Comparison of ENCODE assay signal across 22 mouse cellular contexts in the genomic region with DNA sequence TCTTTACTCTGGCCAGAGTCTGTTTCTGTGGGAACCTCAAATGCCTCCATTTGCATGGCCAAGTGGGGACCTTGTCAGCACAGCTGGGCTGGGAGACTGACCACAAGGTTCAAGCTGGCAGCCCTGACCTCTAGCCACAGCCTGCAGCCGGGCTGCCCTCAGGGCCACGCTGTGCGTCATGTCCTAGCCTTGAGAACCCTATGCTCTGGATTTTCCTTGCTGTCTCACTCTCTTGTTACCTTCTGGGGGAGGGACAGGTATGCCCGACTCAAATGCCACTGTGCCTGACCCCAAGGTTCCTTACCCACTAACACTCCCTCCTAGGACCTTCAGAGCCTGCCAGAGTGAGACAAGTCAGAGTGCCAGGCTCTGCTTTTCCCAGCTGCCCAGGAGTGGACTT. TPM values are rescaled to one million over a fixed set of nuclear protein-coding genes. Genes with fewer than 3 reads are reported as not detected.
DNase-seq lines count a peak whose midpoint lies in the region; ATAC-seq lines count a peak whose summit lies in the region.
"Had no signal": no experiment of that assay in that cellular context is flagged by ENCODE, and none has a peak within 500 bp of the region (broad histone marks: within the 10 kb centered on the region; RNA-seq: fewer than 3 reads in every experiment).

No protein-coding gene starts in this region.

- no peak for ATAC-seq in forebrain, embryonic 13.5 days
- ATAC-seq: forebrain, embryonic 16.5 days; intestine, embryonic 16.5 days had no signal

- DNase-seq in forebrain, embryonic 10.5 days (ENCODE audit: extremely low spot score, low spot score) = no peak
- DNase-seq in 3T3-L1 (ENCODE audit: low read depth, low spot score) = peak; percentile 65
- peak; percentile 94 for DNase-seq in adrenal gland, adult 2 months
- peak; percentile 76 for DNase-seq in adrenal gland, postnatal 25 days
- DNase-seq in cerebellum, postnatal 4 days (ENCODE audit: low spot score in 2 of 2) = no peak
- DNase-seq in urinary bladder, postnatal 10 days (ENCODE audit: low spot score) = no peak
- no peak for DNase-seq in cerebellum, adult 9-10 months
- DNase-seq: cerebellum, adult 11-12 months; cerebellum, adult 9-11 months; cerebellum, postnatal 36 days; gastrocnemius, postnatal 14 days; heart, adult 2 months; heart, postnatal 14 days had no signal

- no peak overlapping the region for H3K9ac ChIP-seq in forebrain, embryonic 13.5 days
- H3K9ac ChIP-seq: heart, embryonic 15.5 days; hindbrain, embryonic 15.5 days had no signal

- WGBS in forebrain, embryonic 10.5 days = 86% methylated on average over 4 of the region's 4 CpGs
- 88% methylated on average over 4 of the region's 4 CpGs for WGBS in forebrain, embryonic 13.5 days

- peaks cover 47% of the 10 kb centered on the region for H3K27me3 ChIP-seq in forebrain, embryonic 10.5 days (ENCODE audit: poor library complexity, severe bottlenecking)
- peaks cover 6% of the 10 kb centered on the region; the same call in 1 of the 2 replicates for H3K27me3 ChIP-seq in forebrain, embryonic 13.5 days

- H3K4me1 ChIP-seq in forebrain, embryonic 10.5 days = peaks cover 42% of the 10 kb centered on the region
- H3K4me1 ChIP-seq in forebrain, embryonic 13.5 days = peaks cover 41% of the 10 kb centered on the region
- H3K4me1 ChIP-seq: heart, embryonic 15.5 days had no signal

- H3K27ac ChIP-seq in forebrain, embryonic 10.5 days = peak overlapping the region; percentile 53; the same call in 1 of the 2 replicates
- H3K27ac ChIP-seq in forebrain, embryonic 13.5 days = no peak overlapping the region
- H3K27ac ChIP-seq: embryonic facial prominence, embryonic 10.5 days; heart, adult 2 months; heart, embryonic 15.5 days; hindbrain, embryonic 10.5 days; hindbrain, embryonic 15.5 days had no signal

- H3K9me3 ChIP-seq in forebrain, embryonic 10.5 days = no peaks in the 10 kb centered on the region
- no peaks in the 10 kb centered on the region for H3K9me3 ChIP-seq in forebrain, embryonic 13.5 days (replicated peaks)
- H3K9me3 ChIP-seq: embryonic facial prominence, embryonic 10.5 days; heart, embryonic 15.5 days; hindbrain, embryonic 10.5 days; hindbrain, embryonic 15.5 days had no signal

- H3K36me3 ChIP-seq in forebrain, embryonic 10.5 days (replicated peaks) = no peaks in the 10 kb centered on the region
- no peaks in the 10 kb centered on the region for H3K36me3 ChIP-seq in forebrain, embryonic 13.5 days (ENCODE audit: poor library complexity, severe bottlenecking)
- H3K36me3 ChIP-seq: embryonic facial prominence, embryonic 10.5 days; heart, embryonic 15.5 days; hindbrain, embryonic 10.5 days; hindbrain, embryonic 15.5 days had no signal

- H3K4me2 ChIP-seq in forebrain, embryonic 13.5 days = no peak overlapping the region
- H3K4me2 ChIP-seq: heart, embryonic 11.5 days; heart, embryonic 15.5 days; hindbrain, embryonic 15.5 days had no signal

- H3K4me3 ChIP-seq in forebrain, embryonic 10.5 days = no peak overlapping the region
- H3K4me3 ChIP-seq in forebrain, embryonic 13.5 days = no peak overlapping the region
- H3K4me3 ChIP-seq: embryonic facial prominence, embryonic 10.5 days; heart, adult 2 months; heart, embryonic 15.5 days; hindbrain, embryonic 10.5 days; hindbrain, embryonic 15.5 days had no signal

RNA-seq across cellular contexts. Expression of gene Stra6, which starts 26.6 kb away (rescaled TPM):
- 33.0 and 37.1 TPM in 2 replicates for polyA plus RNA-seq in forebrain, embryonic 10.5 days (2016; fragmentation: Nextera tagmentation; extraction: Ambion mirVana)
- polyA plus RNA-seq in forebrain, embryonic 13.5 days (2015; fragmentation: Nextera tagmentation; extraction: Ambion mirVana) = 7.1 and 7.7 TPM in 2 replicates
- 1 to 10 TPM; 1.5 to 1.8 TPM for total RNA-seq in adrenal gland, adult 2 months (2021)
- 2.0 and 2.6 TPM in 2 replicates for polyA plus RNA-seq in adrenal gland, adult 2 months (2012; rRNA removed)
- total RNA-seq in adrenal gland, postnatal 25 days (2021) = 1.6 and 2.1 TPM in 2 replicates

RNA-seq across cellular contexts. Expression of gene Cyp11a1, which starts 30.8 kb away (rescaled TPM):
- polyA plus RNA-seq in forebrain, embryonic 10.5 days (2016; fragmentation: Nextera tagmentation; extraction: Ambion mirVana) = not detected in 2 replicates
- polyA plus RNA-seq in forebrain, embryonic 13.5 days (2015; fragmentation: Nextera tagmentation; extraction: Ambion mirVana) = 0.23 and 0.65 TPM in 2 replicates
- total RNA-seq in adrenal gland, adult 2 months (2021) = 1,000 to 10,000 TPM; 6,621 to 7,422 TPM
- 1,463 and 1,873 TPM in 2 replicates for polyA plus RNA-seq in adrenal gland, adult 2 months (2012; rRNA removed)
- total RNA-seq in adrenal gland, postnatal 25 days (2021) = 6,596 and 7,089 TPM in 2 replicates
- polyA plus RNA-seq: embryonic facial prominence, embryonic 10.5 days; forebrain, embryonic 11.5 days; heart, embryonic 11.5 days; hindbrain, embryonic 10.5 days had no signal

Comparison
In these comparisons a context has a peak if more than half of its experiments do, and no peak if none do; other contexts are left out.
1. DNase-seq: peak in 3T3-L1 (single experiment), adrenal gland, adult 2 months (single experiment) and adrenal gland, postnatal 25 days (single experiment); none in forebrain, embryonic 10.5 days (single experiment), cerebellum, postnatal 4 days (0 of 2), urinary bladder, postnatal 10 days (single experiment) and cerebellum, adult 9-10 months (single experiment).
2. RNA of gene Cyp11a1, which starts 30.8 kb away (polyA plus RNA-seq): 1,463 to 1,873 TPM in adrenal gland, adult 2 months; 0.23 to 0.65 TPM in forebrain, embryonic 13.5 days and not detected in forebrain, embryonic 10.5 days; every median in the first group is over 100 times any median in the second.